Mouse (Mus musculus): ENCODE results near the gene Cd209f. TPM values are rescaled to one million over a fixed set of nuclear protein-coding genes. Genes with fewer than 3 reads are reported as not detected.
"Not testable (repeated sequence)": the region's sequence is repeated elsewhere in the genome, so short reads cannot be mapped to it uniquely, and the experiment has no call there.

Gene Cd209f
- not detected in 2 replicates for polyA plus RNA-seq (2014; fragmentation: Nextera tagmentation; extraction: Ambion mirVana)

DNA sequence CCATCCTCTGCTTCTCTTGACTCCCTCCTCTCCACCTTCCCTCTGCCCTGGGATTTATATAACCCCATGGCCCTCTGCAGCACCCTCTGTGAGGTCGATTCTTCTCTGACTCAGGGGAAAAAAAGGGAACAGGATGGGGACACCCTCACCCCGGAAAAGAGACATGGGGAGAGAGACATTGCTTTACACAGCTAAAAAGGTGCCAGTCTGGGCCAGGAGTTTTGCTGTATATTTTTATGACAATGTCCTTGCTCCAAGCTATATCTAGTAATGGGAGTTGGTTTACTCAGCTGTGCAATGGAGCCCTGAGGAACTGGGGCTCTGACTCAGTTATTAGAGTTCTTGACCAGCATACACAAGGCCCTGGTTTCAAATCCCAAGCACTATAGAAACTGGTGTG, at the start of gene Cd209f:
Gene Cd209f, minus strand, starts transcription at position 101 of the 400 bp plus-strand sequence.
- not testable (repeated sequence) for ATAC-seq (ENCODE audit: low FRiP score); H3K4me1 ChIP-seq (ENCODE audit: control insufficient read depth, insufficient read depth, low read length); H3K36me3 ChIP-seq (ENCODE audit: control insufficient read depth, insufficient read depth, low read length); H3K9me3 ChIP-seq (ENCODE audit: control insufficient read depth, low read length); H3K9ac ChIP-seq (ENCODE audit: low read length); H3K27me3 ChIP-seq (ENCODE audit: control insufficient read depth, insufficient read depth, low read length); DNase-seq (ENCODE audit: low spot score, missing footprints); H3K4me2 ChIP-seq; H3K4me3 ChIP-seq (ENCODE audit: low read depth, low read length); H3K27ac ChIP-seq (ENCODE audit: low read depth, low read length)
- WGBS = 84% methylated on average over 1 of the region's 2 CpGs

DNA sequence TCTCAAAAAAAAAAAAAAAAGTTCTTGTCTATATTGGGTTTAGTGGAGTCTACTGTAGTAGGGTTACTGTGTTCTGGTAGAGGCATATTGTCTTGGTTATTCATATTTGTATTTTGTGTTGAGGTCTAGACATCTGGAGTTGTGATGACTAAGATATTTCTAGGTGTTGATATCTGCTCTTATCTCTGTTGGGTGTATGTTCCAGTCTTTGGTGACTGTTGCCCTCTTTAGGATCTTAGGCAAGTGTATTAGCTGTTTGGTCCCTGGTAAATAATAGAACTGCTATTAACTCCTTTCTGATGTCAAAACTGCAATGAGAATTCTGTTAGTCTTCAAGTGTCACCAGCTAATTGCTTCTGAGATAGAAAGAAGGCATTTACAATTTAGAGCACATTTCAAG, 49.2 kb upstream of the Cd209f start:
- DNase-seq (ENCODE audit: low spot score, missing footprints) (no peak), ATAC-seq (ENCODE audit: low FRiP score) (no peak)
- H3K4me1 ChIP-seq (ENCODE audit: control insufficient read depth, insufficient read depth, low read length) = no peaks in the 10 kb centered on the region
- H3K36me3 ChIP-seq (ENCODE audit: control insufficient read depth, insufficient read depth, low read length) = no peaks in the 10 kb centered on the region
- H3K27me3 ChIP-seq (ENCODE audit: control insufficient read depth, insufficient read depth, low read length) = no peaks in the 10 kb centered on the region
- no peak overlapping the region for H3K4me3 ChIP-seq (ENCODE audit: low read depth, low read length)
- H3K27ac ChIP-seq (ENCODE audit: low read depth, low read length) = no peak overlapping the region
- H3K9me3 ChIP-seq (ENCODE audit: control insufficient read depth, low read length) = no peaks in the 10 kb centered on the region; the same call in 1 of the 2 replicates
- H3K4me2 ChIP-seq = no peak overlapping the region
- H3K9ac ChIP-seq (ENCODE audit: low read length) = no peak overlapping the region

DNA sequence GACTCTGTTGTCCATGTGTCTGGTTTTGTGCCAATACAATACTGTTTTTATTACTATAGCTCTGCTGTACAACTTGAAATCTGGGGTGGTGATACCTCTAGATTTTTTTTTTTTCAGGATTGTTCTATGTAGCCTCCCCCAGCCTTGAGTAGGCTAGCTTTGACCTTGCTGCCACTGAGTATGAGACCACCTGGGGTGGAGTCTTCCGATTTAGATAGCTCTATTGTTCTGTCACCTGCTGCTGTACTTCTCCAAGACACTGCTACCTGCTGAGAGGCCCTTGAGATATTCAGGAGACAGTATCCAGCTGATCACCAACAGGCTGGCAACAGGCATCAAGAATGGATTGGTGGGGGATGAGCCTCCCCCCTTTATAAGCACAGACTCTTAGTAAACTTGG, 41.6 kb upstream of the Cd209f start:
- Histone ChIP-seq H3K36me3 (ENCODE audit: control insufficient read depth, insufficient read depth, low read length) (no peaks in the 10 kb centered on the region), H3K9me3 (ENCODE audit: control insufficient read depth, low read length) (no peaks in the 10 kb centered on the region; the same call in 1 of the 2 replicates), H3K4me3 (ENCODE audit: low read depth, low read length) (no peak overlapping the region), H3K27ac (ENCODE audit: low read depth, low read length) (no peak overlapping the region), H3K9ac (ENCODE audit: low read length) (no peak overlapping the region), H3K4me2 (no peak overlapping the region), H3K4me1 (ENCODE audit: control insufficient read depth, insufficient read depth, low read length) (no peaks in the 10 kb centered on the region), H3K27me3 (ENCODE audit: control insufficient read depth, insufficient read depth, low read length) (no peaks in the 10 kb centered on the region)
- 20% methylated on average over 1 of the region's 1 CpGs for WGBS
- no peak for DNase-seq (ENCODE audit: low spot score, missing footprints)
- no peak for ATAC-seq (ENCODE audit: low FRiP score)

DNA sequence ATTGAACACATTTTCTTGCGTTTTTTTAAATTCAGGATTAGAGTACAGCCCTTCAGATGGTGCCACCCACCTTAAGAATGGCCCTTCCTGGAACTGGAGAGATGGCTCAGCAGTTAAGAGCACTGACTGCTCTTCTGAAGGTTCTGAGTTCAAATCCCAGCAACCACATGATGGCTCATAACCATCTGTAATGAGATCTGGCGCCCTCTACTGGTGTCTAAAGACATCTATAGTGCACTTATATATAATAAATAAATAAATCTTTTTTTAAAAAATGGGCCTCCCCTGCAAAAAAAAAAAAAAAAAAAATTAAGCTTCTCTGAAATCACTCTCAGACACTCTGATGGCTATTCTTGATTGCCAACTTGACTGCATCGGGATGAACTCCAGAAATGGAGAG, 36.1 kb upstream of the Cd209f start:
- no peak overlapping the region for H3K4me3 ChIP-seq (ENCODE audit: low read depth, low read length)
- ATAC-seq (ENCODE audit: low FRiP score) (no peak), DNase-seq (ENCODE audit: low spot score, missing footprints) (no peak)
- no peaks in the 10 kb centered on the region for H3K27me3 ChIP-seq (ENCODE audit: control insufficient read depth, insufficient read depth, low read length)
- H3K36me3 ChIP-seq (ENCODE audit: control insufficient read depth, insufficient read depth, low read length) = no peaks in the 10 kb centered on the region
- H3K4me2 ChIP-seq = no peak overlapping the region
- no peak overlapping the region for H3K9ac ChIP-seq (ENCODE audit: low read length)
- whole genome bisulfite sequencing = 59% methylated on average over 3 of the region's 3 CpGs
- no peaks in the 10 kb centered on the region for H3K9me3 ChIP-seq (ENCODE audit: control insufficient read depth, low read length)
- no peaks in the 10 kb centered on the region for H3K4me1 ChIP-seq (ENCODE audit: control insufficient read depth, insufficient read depth, low read length)
- H3K27ac ChIP-seq (ENCODE audit: low read depth, low read length) = no peak overlapping the region

DNA sequence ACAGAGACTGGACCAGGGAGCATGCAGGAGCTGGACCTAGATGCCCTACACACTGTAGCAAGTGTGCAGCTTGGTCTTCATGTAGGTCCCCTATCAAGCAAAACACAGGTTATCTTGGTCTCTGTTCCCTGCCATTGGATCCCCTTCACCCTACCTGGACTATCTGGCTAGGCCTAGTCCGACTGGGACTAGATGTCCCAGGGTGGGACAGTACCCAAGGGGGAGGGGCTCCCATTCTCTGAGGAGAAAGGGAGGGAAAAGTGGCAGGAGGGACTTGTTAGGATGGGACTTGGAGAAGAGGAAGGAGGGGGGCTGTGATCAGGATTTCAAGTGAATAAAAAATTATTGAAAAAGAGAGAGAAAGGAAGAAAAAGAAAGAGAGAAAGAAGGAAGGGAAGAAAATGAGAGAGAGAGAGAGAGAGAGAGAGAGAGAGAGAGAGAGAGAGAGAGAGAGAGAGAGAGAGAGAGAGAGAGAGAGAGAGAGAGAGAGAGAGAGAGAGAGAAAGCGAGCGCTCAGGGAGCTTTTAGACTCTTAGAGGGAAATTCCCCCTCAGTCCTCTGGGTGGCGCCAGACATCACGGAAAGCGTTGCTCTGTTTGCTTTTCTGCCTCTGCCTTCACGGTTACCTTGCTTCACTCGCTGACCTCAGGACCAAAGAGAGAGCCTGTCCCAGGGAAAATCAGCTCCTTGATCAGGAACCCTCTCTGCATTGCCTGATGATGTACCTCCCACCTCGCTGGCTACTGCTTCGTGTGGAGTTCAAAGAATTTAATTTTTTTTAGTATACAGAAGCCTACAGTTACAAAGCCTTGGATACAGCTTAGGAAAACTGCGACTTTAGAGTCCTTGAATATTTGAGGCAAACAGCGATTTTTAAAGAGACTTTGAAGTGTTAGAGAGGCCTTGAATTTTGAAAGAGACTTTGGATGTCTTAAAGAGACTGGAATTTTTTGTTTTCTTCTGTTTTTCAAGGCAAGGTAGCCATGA, 34.3 kb upstream of the Cd209f start:
- no peak overlapping the region for H3K27ac ChIP-seq (ENCODE audit: low read depth, low read length)
- H3K4me2 ChIP-seq = no peak overlapping the region
- peak; percentile 96 for DNase-seq (ENCODE audit: low spot score, missing footprints)
- no peak overlapping the region for H3K4me3 ChIP-seq (ENCODE audit: low read depth, low read length)
- no peaks in the 10 kb centered on the region for H3K36me3 ChIP-seq (ENCODE audit: control insufficient read depth, insufficient read depth, low read length)
- no peak overlapping the region for H3K9ac ChIP-seq (ENCODE audit: low read length)
- no peaks in the 10 kb centered on the region for H3K27me3 ChIP-seq (ENCODE audit: control insufficient read depth, insufficient read depth, low read length)
- ATAC-seq (ENCODE audit: low FRiP score) = peak; percentile 82
- H3K4me1 ChIP-seq (ENCODE audit: control insufficient read depth, insufficient read depth, low read length) = no peaks in the 10 kb centered on the region
- H3K9me3 ChIP-seq (ENCODE audit: control insufficient read depth, low read length) = no peaks in the 10 kb centered on the region
- 9% methylated on average over 12 of the region's 12 CpGs for WGBS

DNA sequence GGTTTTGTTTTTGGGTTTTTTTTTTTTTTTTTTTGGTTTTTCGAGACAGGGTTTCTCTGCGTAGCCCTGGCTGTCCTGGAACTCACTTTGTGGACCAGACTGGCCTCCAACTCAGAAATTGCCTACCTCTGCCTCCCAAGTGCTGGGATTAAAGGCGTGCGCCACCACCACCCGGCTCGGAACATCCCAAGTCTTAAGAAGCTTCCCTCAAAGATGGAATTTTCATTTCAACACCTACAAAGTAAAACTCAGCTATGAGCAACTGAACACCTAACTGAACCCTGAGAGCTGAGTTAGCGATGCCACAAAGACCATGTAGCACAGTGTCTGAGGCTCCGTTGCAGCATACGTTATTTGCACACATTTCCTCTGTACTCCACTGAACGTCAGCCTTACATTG, 28.2 kb upstream of the Cd209f start, which contains the start of gene Cd209g:
Gene Cd209g, plus strand, starts transcription at position 301 of the 400 bp plus-strand sequence.
- Histone ChIP-seq H3K9me3 (ENCODE audit: control insufficient read depth, low read length) (no peaks in the 10 kb centered on the region), H3K4me3 (ENCODE audit: low read depth, low read length) (no peak within 1 kb of the TSS), H3K4me2 (no peak within 1 kb of the TSS), H3K9ac (ENCODE audit: low read length) (no peak within 1 kb of the TSS), H3K27me3 (ENCODE audit: control insufficient read depth, insufficient read depth, low read length) (no peaks in the 10 kb centered on the region), H3K27ac (ENCODE audit: low read depth, low read length) (no peak within 1 kb of the TSS), H3K4me1 (ENCODE audit: control insufficient read depth, insufficient read depth, low read length) (no peaks in the 10 kb centered on the region), H3K36me3 (ENCODE audit: control insufficient read depth, insufficient read depth, low read length) (no peaks in the 10 kb centered on the region)
- DNase-seq (ENCODE audit: low spot score, missing footprints) (no peak), ATAC-seq (ENCODE audit: low FRiP score) (no peak)
- WGBS = 90% methylated on average over 10 of the region's 10 CpGs

DNA sequence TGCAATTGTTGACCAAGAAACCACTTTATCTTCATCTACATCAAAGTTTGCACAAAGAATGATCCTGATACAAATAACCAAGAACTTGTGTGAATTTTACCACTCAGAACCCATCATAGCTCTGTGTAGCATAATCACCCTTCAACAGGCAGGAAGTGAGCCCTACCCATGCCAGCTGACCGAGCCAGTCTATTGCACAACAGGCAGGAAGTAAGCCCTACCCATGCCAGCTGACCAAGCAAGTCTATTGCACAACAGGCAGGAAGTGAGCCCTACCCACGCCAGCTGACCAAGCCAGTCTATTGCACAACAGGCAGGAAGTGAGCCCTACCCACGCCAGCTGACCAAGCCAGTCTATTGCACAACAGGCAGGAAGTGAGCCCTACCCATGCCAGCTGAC, 17.1 kb downstream of the Cd209f start:
- 88% methylated on average over 3 of the region's 3 CpGs for WGBS
- not testable (repeated sequence) for H3K27me3 ChIP-seq (ENCODE audit: control insufficient read depth, insufficient read depth, low read length); H3K36me3 ChIP-seq (ENCODE audit: control insufficient read depth, insufficient read depth, low read length)

DNA sequence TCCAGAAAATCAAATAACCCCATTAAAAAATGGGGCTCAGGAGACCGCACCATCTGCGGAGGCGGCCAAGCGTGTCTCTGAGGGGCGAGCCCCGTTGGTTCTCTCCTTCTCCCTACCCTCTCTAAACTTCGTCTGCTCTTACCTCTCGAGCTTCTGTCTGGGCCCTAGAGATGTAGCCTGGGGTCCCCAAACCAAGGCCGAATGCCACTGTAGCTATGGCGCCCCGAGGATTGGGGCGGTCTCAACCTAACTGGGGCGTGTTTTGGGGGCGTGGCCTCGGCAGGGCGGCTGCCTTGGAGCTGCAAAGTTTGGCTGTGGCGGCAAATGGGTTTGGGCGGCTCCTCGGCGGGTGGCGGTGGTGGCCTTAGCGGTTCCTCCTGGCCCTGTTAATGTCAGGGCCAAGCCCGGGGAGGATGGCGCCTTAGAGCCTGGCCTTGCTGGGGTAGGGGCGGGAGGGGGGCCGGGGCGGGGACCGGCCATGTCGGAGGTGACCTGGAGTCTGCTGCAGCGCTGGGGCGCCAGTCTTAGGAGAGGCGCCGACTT, 18.4 kb downstream of the Cd209f start:
- H3K27me3 ChIP-seq (ENCODE audit: control insufficient read depth, insufficient read depth, low read length); H3K9ac ChIP-seq (ENCODE audit: low read length); H3K4me2 ChIP-seq; DNase-seq (ENCODE audit: low spot score, missing footprints); H3K4me3 ChIP-seq (ENCODE audit: low read depth, low read length); H3K9me3 ChIP-seq (ENCODE audit: control insufficient read depth, low read length); H3K27ac ChIP-seq (ENCODE audit: low read depth, low read length); H3K36me3 ChIP-seq (ENCODE audit: control insufficient read depth, insufficient read depth, low read length); H3K4me1 ChIP-seq (ENCODE audit: control insufficient read depth, insufficient read depth, low read length): not testable (repeated sequence)
- ATAC-seq (ENCODE audit: low FRiP score) = peak; percentile 71
- WGBS = 44% methylated on average over 27 of the region's 33 CpGs

More for the DNA sequence above, 17.1 kb downstream of the Cd209f start:
- H3K4me2 ChIP-seq; H3K4me3 ChIP-seq (ENCODE audit: low read depth, low read length); H3K27ac ChIP-seq (ENCODE audit: low read depth, low read length); H3K9ac ChIP-seq (ENCODE audit: low read length); H3K4me1 ChIP-seq (ENCODE audit: control insufficient read depth, insufficient read depth, low read length); DNase-seq (ENCODE audit: low spot score, missing footprints); H3K9me3 ChIP-seq (ENCODE audit: control insufficient read depth, low read length); ATAC-seq (ENCODE audit: low FRiP score): not testable (repeated sequence)
